Mouse (Mus musculus) ES-E14 (cell line): ENCODE results near the gene Rabgap1l.

ENCODE experiments used
- CHD2 ChIP-seq: IDR thresholded peaks from 2 replicates; pipeline ENCODE4 v1.6.1; 2014; ENCODE audit warnings: mild to moderate bottlenecking, low read depth, low read length, inconsistent platforms
- HCFC1 ChIP-seq: IDR thresholded peaks from 2 replicates; pipeline ENCODE4 v1.6.1; 2012; ENCODE audit warnings: low read length, inconsistent platforms, borderline replicate concordance; ENCODE audit not compliant: insufficient read depth
- MAFK ChIP-seq: IDR thresholded peaks from 2 replicates; pipeline ENCODE4 v1.6.1; 2014; ENCODE audit warnings: mild to moderate bottlenecking, low read depth, low read length, inconsistent platforms; ENCODE audit not compliant: insufficient read depth
- ZC3H11A ChIP-seq: IDR thresholded peaks from 2 replicates; pipeline ENCODE4 v1.6.1; 2012; ENCODE audit warnings: low read depth, mild to moderate bottlenecking, inconsistent platforms, low read length, borderline replicate concordance
- ZNF384 ChIP-seq: IDR thresholded peaks from 2 replicates; pipeline ENCODE4 v1.6.1; 2012; ENCODE audit warnings: low read depth, low read length, inconsistent platforms

- TF ChIP-seq HCFC1, result no peak
- TF ChIP-seq MAFK, result no peak
- no peak for TF ChIP-seq ZC3H11A
- no peak for TF ChIP-seq CHD2
- no peak for TF ChIP-seq ZNF384
These were observed 19.4 kb upstream of the Rabgap1l start for GRCm38 (mm10) chr1:160812428-160812827.
